Mouse (Mus musculus) heart, postnatal 0 days (tissue): ENCODE measurements around the gene Yars.

Experiments
- CTCF ChIP-seq: IDR thresholded peaks from 2 replicates; pipeline ENCODE4 v1.5.1; 2016; ENCODE audit warnings: antibody characterized with exemption, control low read depth, low read depth
- EP300 ChIP-seq: IDR thresholded peaks from 2 replicates; pipeline ENCODE4 v1.6.1; 2016; ENCODE audit warnings: antibody characterized with exemption, low read depth

DNA sequence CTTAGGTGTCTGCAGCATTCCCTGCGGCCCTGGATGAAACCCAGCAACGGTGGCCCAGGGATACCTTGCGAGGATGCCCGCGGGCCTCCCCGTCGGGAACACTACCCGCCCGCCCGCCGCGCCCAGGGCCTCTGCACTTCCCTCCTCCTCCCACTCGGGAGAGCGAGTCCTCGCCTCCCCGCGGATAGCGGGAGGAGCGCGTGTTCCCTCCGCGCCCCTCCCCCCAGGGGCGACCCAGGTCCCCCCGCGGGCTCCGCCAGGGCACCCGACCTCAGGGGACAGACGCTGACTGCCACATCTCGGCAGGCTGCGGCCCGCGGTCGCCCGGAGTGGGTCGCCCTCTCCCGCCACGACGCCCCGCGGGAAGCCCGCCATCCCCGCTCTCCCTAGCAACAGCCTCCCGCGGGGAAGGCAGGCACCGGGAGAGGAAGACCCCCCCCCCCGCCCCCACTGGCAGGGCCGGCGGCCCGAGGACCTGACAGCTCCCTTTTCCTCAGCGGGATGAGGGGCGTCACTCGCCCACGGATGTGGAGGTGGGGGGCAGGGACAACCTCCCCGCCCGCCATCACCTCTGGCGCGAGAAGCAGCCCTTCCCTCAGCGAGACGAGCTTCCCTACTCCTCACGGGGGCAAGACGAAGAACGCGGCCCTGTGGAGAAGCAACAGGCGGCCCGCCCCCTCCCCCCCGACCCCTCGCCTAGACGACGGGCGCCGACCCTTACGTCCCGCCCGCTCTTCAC, 588 bp upstream of the Yars start:
- TF ChIP-seq CTCF (no peak), EP300 (no peak)
